Mouse (Mus musculus) spleen, adult 2 months (tissue): Measurements from ENCODE around the gene Adprm.

Source experiments
- CTCF ChIP-seq: fragments of 200-500 bp; IDR thresholded peaks from 2 replicates; pipeline ENCODE4 v1.5.1; 2011; ENCODE audit warnings: mild to moderate bottlenecking, inconsistent platforms; ENCODE audit not compliant: insufficient read depth, insufficient read length, insufficient replicate concordance; ENCODE audit errors: extremely low read depth
- POLR2A ChIP-seq: fragments of 200-500 bp; IDR thresholded peaks from 2 replicates; pipeline ENCODE4 v1.6.1; 2011; ENCODE audit warnings: low read depth, low read length, inconsistent platforms

DNA sequence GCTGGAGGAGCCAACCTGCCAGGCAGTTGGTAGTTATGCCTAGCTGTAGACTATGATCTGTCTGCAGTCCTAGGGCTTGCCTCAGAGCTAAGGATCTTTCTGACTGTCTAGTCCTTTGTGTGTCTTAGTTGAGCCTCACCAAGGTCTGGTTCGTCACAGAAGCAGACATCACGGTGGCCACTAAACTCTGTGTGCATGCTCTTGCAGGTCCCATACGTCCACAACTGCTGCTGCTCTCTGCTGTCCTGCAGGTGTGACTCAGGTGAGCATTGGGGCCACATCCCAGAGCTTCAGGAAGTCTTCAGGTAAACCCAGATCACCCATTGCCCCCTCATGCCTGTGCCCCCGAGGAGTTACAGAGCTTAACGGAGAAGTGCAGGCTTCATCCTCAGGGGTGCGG is 26.5 kb upstream of the Adprm start:
- TF ChIP-seq CTCF (no peak), POLR2A (no peak)
